Mouse (Mus musculus) spleen, adult 2 months (tissue): ENCODE results near the gene Jhy. TPM values are rescaled to one million over a fixed set of nuclear protein-coding genes. Genes with fewer than 3 reads are reported as not detected.
A peak's percentile ranks its signal among the peaks of the same experiment; 100 is the strongest.

Experiments used
- DNase-seq, 2 experiments: peaks; one replicate each; pipeline versions ENCODE4 v3.0.0 to v3.0.0-alpha.2; 2012 to 2021; ENCODE audit warnings: low spot score in 2 of 2, low read depth in 1 of 2
- H3K27ac ChIP-seq: fragments of 200-500 bp; 2 replicates; pipeline ENCODE4 v1.5.1; 2012; ENCODE audit warnings: low read length, inconsistent platforms; ENCODE audit not compliant: insufficient read depth
- H3K27me3 ChIP-seq: fragments of 200-500 bp; 2 replicates; pipeline ENCODE4 v1.6.1; 2012; ENCODE audit warnings: mild to moderate bottlenecking, moderate library complexity, low read length, inconsistent platforms; ENCODE audit not compliant: control insufficient read depth, insufficient read depth
- H3K36me3 ChIP-seq: fragments of 200-500 bp; 2 replicates; pipeline ENCODE4 v1.6.1; 2012; ENCODE audit warnings: mild to moderate bottlenecking, low read length, inconsistent platforms; ENCODE audit not compliant: control insufficient read depth, insufficient read depth
- H3K4me1 ChIP-seq: fragments of 200-500 bp; 2 replicates; pipeline ENCODE4 v1.6.1; 2011; ENCODE audit warnings: inconsistent platforms; ENCODE audit not compliant: control insufficient read depth, insufficient read depth, insufficient read length
- H3K4me3 ChIP-seq: fragments of 200-500 bp; 2 replicates; pipeline ENCODE4 v1.5.1; 2011; ENCODE audit warnings: mild to moderate bottlenecking, inconsistent platforms; ENCODE audit not compliant: insufficient read depth, insufficient read length; ENCODE audit errors: extremely low read depth
- CTCF ChIP-seq: fragments of 200-500 bp; IDR thresholded peaks from 2 replicates; pipeline ENCODE4 v1.5.1; 2011; ENCODE audit warnings: mild to moderate bottlenecking, inconsistent platforms; ENCODE audit not compliant: insufficient read depth, insufficient read length, insufficient replicate concordance; ENCODE audit errors: extremely low read depth
- POLR2A ChIP-seq: fragments of 200-500 bp; IDR thresholded peaks from 2 replicates; pipeline ENCODE4 v1.6.1; 2011; ENCODE audit warnings: low read depth, low read length, inconsistent platforms
- whole genome bisulfite sequencing: fragments of 180-500 bp; shearing (Covaris S2); methylation state at CpG from one replicate; pipeline ENCODE4 v1.1.7; 2018; 5-methylcytosine and 5-hydroxymethylcytosine counted together
- polyA plus RNA-seq: library from polyadenylated mRNA; depleted of rRNA; stranded (reverse); fragments of >200 nt; gene quantifications from 2 replicates; pipeline ENCODE4 v1.2.3, GENCODE M21; 2012; rRNA removed

The Jhy gene
- 0.90 and 1.1 TPM in 2 replicates for polyA plus RNA-seq

DNA sequence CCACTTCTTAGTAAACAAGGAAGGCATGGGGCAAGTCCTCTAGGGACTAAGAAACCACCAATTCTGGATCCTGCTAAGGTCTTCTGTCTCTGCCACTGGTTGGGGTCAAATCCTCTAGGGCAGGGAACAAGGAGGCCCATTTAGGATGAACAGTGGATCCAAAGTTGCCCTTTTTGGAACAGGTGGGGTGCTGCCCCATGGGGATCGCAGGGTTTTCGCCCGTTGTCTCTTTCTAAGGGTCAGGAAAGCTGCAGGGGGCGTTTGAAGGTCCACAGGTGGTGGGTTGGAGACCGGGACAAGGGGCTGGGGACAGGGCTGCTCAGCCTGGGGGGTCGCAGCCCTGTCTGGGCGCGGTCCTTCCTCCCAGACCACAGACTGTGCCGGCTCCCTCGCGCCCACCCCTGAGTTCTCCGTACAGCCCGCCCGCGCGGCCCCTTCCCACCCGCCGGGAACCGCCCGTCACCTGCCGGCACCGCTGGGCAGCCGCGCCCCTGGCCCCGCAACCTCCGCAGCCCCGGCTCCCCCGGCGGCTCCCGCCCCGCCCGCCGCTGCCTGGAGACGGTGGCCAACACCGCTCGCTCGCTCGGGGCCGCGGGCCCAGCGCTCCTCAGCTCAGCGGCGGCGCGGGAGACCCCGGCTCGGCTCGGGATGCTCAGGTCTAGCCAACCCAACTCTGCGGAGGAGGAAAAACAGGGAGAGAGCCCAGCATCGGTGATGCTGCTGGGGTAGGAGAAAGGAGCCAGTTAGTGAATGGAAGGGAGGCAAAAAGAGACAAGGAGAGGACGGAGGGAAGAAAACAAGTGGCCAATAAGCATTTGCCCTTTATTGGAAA is at the start of gene Jhy:
Gene Jhy, minus strand, starts transcription at position 533 of the 832 bp plus-strand sequence.
- Histone ChIP-seq H3K27ac (no peak within 1 kb of the TSS), H3K27me3 (peaks cover 6% of the 10 kb centered on the region), H3K36me3 (no peaks in the 10 kb centered on the region), H3K4me1 (no peaks in the 10 kb centered on the region), H3K4me3 (no peak within 1 kb of the TSS)
- no peak for TF ChIP-seq CTCF
- no peak for TF ChIP-seq POLR2A
- 7% methylated on average over 50 of the region's 51 CpGs for WGBS
- DNase-seq = no peak

DNA sequence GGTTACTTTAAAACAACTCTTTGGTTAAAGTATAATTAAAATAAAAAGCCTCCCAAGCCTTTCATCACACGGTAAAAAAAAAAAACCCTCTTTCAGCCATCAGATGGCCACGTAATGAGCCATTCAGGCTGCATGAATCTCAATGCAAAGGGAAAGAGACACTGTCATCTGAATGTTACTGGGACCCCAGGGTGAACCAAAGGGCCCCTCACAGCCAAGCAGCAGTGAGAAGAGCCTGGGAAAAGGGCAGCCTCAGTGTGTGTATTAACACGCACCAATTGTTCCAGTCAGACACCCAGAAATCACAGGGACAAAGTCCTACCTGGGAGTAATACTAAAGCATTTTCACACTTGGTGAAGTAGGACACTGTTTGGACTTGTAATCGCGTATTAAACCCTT is 48.5 kb upstream of the Jhy start:
- 94% methylated on average over 5 of the region's 5 CpGs for WGBS
- H3K36me3 ChIP-seq = peaks cover 2% of the 10 kb centered on the region
- no peak overlapping the region for H3K4me3 ChIP-seq
- no peaks in the 10 kb centered on the region for H3K4me1 ChIP-seq
- TF ChIP-seq POLR2A = no peak
- no peak for TF ChIP-seq CTCF
- no peak for DNase-seq
- no peak overlapping the region for H3K27ac ChIP-seq
- H3K27me3 ChIP-seq = no peaks in the 10 kb centered on the region

DNA sequence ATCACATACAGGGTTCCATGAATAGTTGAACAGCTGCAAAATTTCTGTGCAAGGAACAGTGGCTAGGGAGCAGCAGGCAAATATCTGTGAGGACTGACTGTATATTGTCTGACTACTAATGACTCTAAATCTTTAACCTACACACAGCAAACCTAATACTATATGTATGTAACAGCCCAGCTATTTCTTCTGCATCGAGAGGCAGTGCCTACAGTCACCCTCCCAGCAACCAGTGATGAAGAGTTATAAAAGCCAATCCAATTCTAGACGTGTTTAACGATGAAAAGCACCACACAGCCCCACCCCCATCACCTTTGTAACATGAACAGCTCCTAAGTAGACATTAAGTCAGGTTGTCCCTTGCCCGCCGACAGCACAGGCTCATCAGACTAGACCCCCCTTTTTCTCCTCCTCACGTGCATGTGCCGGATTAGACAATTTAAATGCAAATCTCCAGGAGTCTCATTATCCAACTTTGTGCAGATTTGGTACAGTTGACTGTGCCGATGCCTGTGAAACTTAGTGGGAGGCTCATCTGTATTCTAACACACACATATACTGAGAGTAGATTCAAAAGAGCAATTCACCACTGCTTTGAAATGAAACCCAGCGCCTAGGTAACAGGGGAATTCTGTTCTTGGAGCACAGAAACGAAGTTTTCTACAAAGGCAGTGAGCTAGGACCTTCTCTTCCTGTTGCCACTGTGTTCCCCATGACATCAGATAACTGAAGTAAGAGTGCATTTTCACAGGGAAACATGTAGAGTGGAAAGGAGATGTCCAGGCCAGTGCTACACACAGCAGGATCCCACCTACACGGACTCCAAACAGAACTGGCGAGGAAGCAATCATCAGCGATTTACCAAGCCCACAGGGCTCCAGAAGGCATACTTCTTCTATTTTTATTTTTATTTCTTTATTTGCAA is 47.9 kb upstream of the Jhy start:
- Histone ChIP-seq H3K4me3 (no peak overlapping the region), H3K4me1 (no peaks in the 10 kb centered on the region), H3K36me3 (peaks cover 2% of the 10 kb centered on the region), H3K27ac (no peak overlapping the region), H3K27me3 (no peaks in the 10 kb centered on the region)
- no peak for TF ChIP-seq POLR2A
- TF ChIP-seq CTCF = no peak
- no peak for DNase-seq
- 89% methylated on average over 13 of the region's 13 CpGs for WGBS

DNA sequence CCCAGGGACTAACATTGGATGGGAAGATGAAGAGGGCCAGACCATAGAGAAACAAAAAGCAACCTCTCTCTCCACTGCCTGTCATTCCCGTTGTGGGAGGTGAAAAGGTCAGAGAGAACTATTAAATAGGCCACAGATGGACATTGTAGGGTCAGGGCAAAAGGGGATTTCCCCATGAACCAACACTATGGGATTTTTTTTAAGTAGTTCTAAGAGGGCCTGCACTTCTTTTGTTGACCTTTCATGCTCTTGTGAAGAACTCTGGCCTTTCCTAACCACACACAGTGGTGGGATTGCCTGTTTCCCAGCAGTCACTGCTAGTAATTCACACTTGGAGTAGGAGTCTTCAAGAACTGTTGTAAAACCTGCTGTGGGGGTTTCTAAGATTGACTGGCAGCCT is 43.9 kb upstream of the Jhy start:
- no peaks in the 10 kb centered on the region for H3K4me1 ChIP-seq
- H3K27ac ChIP-seq = no peak overlapping the region
- no peak overlapping the region for H3K4me3 ChIP-seq
- TF ChIP-seq POLR2A (no peak), CTCF (no peak)
- no peak for DNase-seq
- 65% methylated on average over 1 of the region's 1 CpGs for WGBS
- H3K36me3 ChIP-seq = no peaks in the 10 kb centered on the region
- no peaks in the 10 kb centered on the region for H3K27me3 ChIP-seq

DNA sequence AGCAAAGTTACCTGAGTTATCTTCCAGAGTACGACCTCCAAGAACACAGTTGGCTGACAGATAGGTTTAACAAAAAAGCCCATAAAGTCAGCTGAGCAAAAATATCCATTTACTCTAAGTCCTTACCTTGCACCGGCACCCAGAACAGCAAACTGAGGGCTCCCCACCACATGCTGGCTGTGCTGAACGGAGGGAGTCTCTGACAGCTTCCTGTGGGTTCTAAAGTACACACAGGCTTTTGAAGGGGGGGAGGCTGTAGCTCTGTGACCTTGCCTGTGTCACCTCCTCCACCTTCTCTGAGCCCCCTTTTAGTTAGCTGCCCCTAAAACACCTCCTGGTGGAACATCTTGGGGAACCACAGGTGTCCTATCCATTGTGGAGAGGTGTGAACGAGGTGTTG is 40.5 kb upstream of the Jhy start, which contains the start of gene Crtam:
Gene Crtam, minus strand, starts transcription at position 214 of the 400 bp plus-strand sequence.
- Histone ChIP-seq H3K4me1 (no peaks in the 10 kb centered on the region), H3K27me3 (no peaks in the 10 kb centered on the region), H3K36me3 (no peaks in the 10 kb centered on the region), H3K27ac (0 out of 2 replicates have a peak within 1 kb of the TSS, but pooled peaks have one; percentile 23), H3K4me3 (peak within 1 kb of the TSS; percentile 22)
- no peak for DNase-seq
- 30% methylated on average over 4 of the region's 4 CpGs for WGBS
- no peak for TF ChIP-seq POLR2A
- no peak for TF ChIP-seq CTCF

DNA sequence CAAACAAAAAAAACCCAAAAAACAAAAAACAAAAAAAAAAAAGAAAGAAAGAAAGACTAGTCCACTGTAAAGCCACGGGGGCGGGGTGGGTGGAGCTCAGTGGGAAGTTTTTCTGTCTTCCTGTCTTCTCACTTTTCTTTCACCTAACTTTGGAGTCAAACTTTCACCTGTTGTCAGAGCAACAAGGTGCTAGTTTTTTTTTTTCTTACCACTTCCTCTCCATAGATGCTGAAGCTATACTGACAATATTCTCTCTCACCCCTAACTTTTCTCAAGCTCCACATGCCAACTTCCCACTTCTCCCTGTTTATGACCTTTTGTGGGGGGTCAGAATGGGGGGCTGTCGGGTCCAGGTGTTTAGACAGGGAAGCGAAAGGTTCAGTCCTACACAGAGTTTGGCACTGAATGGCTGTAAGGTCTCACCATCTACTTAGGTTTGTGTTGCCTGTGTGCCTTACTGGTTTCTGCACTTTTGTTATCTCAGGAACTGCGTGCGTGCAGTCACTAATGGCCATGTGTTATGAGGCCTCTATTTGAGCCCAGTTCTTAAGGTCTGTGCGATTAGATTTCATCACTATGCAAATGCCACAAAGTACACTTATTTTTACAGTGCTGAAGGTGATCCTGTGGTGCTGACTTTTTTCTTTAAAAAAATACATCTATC is 33.3 kb upstream of the Jhy start:
- TF ChIP-seq CTCF (no peak), POLR2A (no peak)
- no peaks in the 10 kb centered on the region for H3K27me3 ChIP-seq
- no peaks in the 10 kb centered on the region for H3K36me3 ChIP-seq
- DNase-seq = peak in 1 of 2 experiments; percentile 15
- no peaks in the 10 kb centered on the region for H3K4me1 ChIP-seq
- WGBS = 55% methylated on average over 7 of the region's 7 CpGs
- H3K4me3 ChIP-seq = no peak overlapping the region
- peak overlapping the region; percentile 90 for H3K27ac ChIP-seq
